Mouse (Mus musculus): ENCODE measurements around the gene Mios. TPM values are rescaled to one million over a fixed set of nuclear protein-coding genes. Genes with fewer than 3 reads are reported as not detected.

Gene Mios
- polyA plus RNA-seq, 1 experiment = 3.8 TPM

DNA sequence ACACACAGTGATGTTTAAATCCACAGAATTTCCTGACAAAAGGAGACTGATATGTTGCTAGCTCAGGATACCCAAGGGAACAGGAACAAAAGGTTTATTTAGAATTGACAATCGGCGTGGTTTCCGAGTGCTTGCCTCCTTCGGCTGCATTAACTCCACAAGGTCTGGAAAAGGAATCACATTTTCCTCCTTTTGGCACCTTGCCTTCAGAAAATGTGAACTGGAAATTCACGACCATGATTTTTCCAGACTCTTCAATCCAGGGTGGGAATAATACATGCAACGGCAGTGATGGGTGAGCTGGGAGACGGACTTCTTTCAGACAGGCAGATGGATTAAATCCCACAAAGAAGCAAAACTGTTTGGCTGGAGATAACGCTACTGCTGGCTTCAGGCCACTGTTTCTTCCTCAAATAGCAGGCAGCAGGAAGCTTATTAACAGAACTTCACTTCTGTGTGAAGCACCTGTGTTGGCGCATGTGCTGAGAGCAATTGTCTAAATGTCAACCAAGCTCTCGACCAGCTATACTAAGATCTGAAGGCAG is 30.6 kb upstream of the Mios start:
- WGBS = 49% methylated on average over 10 of the region's 10 CpGs
- TF ChIP-seq CTCF (conservative IDR thresholded peaks at IDR 0.05; ENCODE audit: insufficient read depth, insufficient read length, low read depth, low read length) = no peak
- TF ChIP-seq POLR2A (IDR thresholded peaks at IDR 0.05; ENCODE audit: low read depth, low read length) = no peak
- DNase-seq = no peak
- no peaks in the 10 kb centered on the region for H3K36me3 ChIP-seq (ENCODE audit: control insufficient read depth, insufficient read depth, low read length)
- no peaks in the 10 kb centered on the region for H3K27me3 ChIP-seq (replicated peaks; ENCODE audit: control insufficient read depth, insufficient read depth, low read length)
- H3K4me1 ChIP-seq (ENCODE audit: control insufficient read depth, insufficient read depth, low read length) = no peaks in the 10 kb centered on the region
- no peak overlapping the region for H3K27ac ChIP-seq (ENCODE audit: insufficient read depth, low read depth, low read length)
- H3K4me3 ChIP-seq (ENCODE audit: insufficient read depth, low read depth, low read length) = no peak overlapping the region

DNA sequence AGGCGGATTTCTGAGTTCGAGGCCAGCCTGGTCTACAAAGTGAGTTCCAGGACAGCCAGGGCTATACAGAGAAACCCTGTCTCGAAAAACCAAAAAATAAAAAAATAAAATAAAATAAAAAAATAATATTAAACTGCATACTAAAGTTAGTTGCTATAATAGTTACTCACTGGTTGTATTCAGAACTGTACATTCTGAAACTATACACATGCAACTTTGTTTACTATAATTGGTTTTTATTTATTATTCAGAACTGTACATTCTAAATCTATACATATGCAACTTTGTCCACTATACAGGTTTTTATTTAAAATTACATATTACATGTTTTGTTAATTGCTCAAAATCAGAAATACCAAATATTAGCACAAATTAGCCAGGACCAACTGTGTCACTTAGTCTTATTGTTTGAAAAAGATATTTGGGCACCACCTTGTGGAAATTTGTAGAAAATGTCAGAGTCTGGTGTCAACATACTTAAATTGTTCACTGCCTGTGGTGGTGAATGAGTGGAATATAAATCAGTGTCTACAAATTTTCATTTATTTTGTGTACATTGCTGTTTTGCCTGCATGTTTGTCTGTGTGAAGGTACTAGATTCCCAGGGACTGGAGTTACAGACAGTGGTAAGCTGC is 20.3 kb upstream of the Mios start:
- no peak overlapping the region for H3K4me3 ChIP-seq (ENCODE audit: insufficient read depth, low read depth, low read length)

DNA sequence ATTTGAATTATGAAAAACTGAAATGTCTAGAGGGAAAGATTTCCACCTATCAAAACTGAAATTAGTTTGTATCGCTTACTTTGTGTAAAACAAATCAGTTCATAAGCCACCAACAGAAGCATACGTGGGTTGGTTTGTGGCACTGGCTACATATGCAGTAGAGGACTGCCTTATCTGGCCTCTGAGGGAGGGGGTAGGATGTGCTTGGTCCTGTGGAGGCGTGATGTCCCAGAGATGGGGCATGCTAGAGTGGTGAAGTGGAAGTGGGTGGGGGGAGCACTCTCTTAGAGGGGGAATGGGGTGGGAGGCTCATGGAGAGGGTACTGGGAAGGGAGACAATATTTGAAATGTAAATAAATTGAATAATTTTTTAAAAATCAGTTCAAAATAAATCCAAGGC is 19.1 kb upstream of the Mios start:
- 84% methylated on average over 3 of the region's 3 CpGs for WGBS
- TF ChIP-seq CTCF (conservative IDR thresholded peaks at IDR 0.05; ENCODE audit: insufficient read depth, insufficient read length, low read depth, low read length) (no peak), POLR2A (IDR thresholded peaks at IDR 0.05; ENCODE audit: low read depth, low read length) (no peak)
- Histone ChIP-seq H3K27me3 (replicated peaks; ENCODE audit: control insufficient read depth, insufficient read depth, low read length) (no peaks in the 10 kb centered on the region), H3K4me1 (ENCODE audit: control insufficient read depth, insufficient read depth, low read length) (no peaks in the 10 kb centered on the region), H3K27ac (ENCODE audit: insufficient read depth, low read depth, low read length) (no peak overlapping the region), H3K4me3 (ENCODE audit: insufficient read depth, low read depth, low read length) (no peak overlapping the region), H3K36me3 (ENCODE audit: control insufficient read depth, insufficient read depth, low read length) (no peaks in the 10 kb centered on the region)
- no peak for DNase-seq

More for the DNA sequence above, 20.3 kb upstream of the Mios start:
- H3K36me3 ChIP-seq (ENCODE audit: control insufficient read depth, insufficient read depth, low read length) = no peaks in the 10 kb centered on the region
- H3K27me3 ChIP-seq (replicated peaks; ENCODE audit: control insufficient read depth, insufficient read depth, low read length) = no peaks in the 10 kb centered on the region
- TF ChIP-seq POLR2A (IDR thresholded peaks at IDR 0.05; ENCODE audit: low read depth, low read length) (no peak), CTCF (conservative IDR thresholded peaks at IDR 0.05; ENCODE audit: insufficient read depth, insufficient read length, low read depth, low read length) (0 out of 2 replicates have a peak, but pooled peaks have one; percentile 1)
- no peak overlapping the region for H3K27ac ChIP-seq (ENCODE audit: insufficient read depth, low read depth, low read length)
- 92% methylated on average over 3 of the region's 3 CpGs for WGBS
- no peaks in the 10 kb centered on the region for H3K4me1 ChIP-seq (ENCODE audit: control insufficient read depth, insufficient read depth, low read length)
- peak; percentile 14 for DNase-seq

DNA sequence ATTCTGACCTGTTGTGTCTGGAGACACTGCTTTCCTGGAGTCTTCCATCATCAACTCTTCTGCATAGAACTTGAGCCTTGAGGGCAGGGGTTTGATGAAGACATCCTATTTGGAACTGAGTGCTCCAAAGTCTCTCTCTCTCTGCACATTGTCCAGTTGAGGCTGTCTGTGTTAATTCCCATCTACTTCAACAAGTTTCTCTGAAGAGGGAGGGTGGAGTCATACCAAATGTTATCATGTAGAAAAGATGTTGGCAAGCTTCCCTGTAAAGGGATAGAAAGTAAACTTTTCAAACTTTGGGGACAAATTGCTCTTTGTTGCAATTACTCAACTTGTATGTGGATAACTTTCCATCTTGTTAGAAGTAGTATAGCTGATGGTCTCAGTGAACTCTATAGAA is 16.5 kb upstream of the Mios start, which contains the start of gene Col28a1:
Col28a1 (minus strand) TSS at position 101 of the 400 bp plus-strand sequence.
- H3K27me3 ChIP-seq (replicated peaks; ENCODE audit: control insufficient read depth, insufficient read depth, low read length) = no peaks in the 10 kb centered on the region
- TF ChIP-seq POLR2A (IDR thresholded peaks at IDR 0.05; ENCODE audit: low read depth, low read length) = no peak
- TF ChIP-seq CTCF (conservative IDR thresholded peaks at IDR 0.05; ENCODE audit: insufficient read depth, insufficient read length, low read depth, low read length) = no peak
- DNase-seq = no peak
- no peaks in the 10 kb centered on the region for H3K4me1 ChIP-seq (ENCODE audit: control insufficient read depth, insufficient read depth, low read length)
- H3K4me3 ChIP-seq (ENCODE audit: insufficient read depth, low read depth, low read length) = no peak within 1 kb of the TSS
- H3K27ac ChIP-seq (ENCODE audit: insufficient read depth, low read depth, low read length) = no peak within 1 kb of the TSS
- no peaks in the 10 kb centered on the region for H3K36me3 ChIP-seq (ENCODE audit: control insufficient read depth, insufficient read depth, low read length)

DNA sequence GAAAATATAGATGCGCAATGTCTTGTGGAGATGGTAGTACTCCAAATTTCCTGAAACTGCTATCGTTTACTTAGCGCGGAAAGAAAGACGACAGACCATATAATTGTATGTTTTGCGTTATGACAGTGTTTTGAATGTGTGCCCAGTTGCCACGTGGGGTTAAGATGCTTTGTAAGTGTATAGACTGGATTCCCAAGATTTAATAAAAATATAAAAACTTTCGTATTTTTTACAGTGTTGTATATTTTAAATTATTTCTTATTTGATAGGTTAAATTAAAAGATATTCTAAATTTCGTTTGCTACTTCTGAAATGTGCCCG is 804 bp downstream of the Mios start:
- Histone ChIP-seq H3K36me3 (ENCODE audit: control insufficient read depth, insufficient read depth, low read length) (peaks cover 1% of the 10 kb centered on the region; the same call in 1 of the 2 replicates), H3K4me3 (ENCODE audit: insufficient read depth, low read depth, low read length) (peak overlapping the region; percentile 87), H3K27ac (ENCODE audit: insufficient read depth, low read depth, low read length) (peak overlapping the region; percentile 53), H3K4me1 (ENCODE audit: control insufficient read depth, insufficient read depth, low read length) (peaks cover 3% of the 10 kb centered on the region; the same call in 1 of the 2 replicates), H3K27me3 (replicated peaks; ENCODE audit: control insufficient read depth, insufficient read depth, low read length) (no peaks in the 10 kb centered on the region)
- TF ChIP-seq CTCF (conservative IDR thresholded peaks at IDR 0.05; ENCODE audit: insufficient read depth, insufficient read length, low read depth, low read length) (no peak), POLR2A (IDR thresholded peaks at IDR 0.05; ENCODE audit: low read depth, low read length) (no peak)
- WGBS = 14% methylated on average over 10 of the region's 10 CpGs
- no peak for DNase-seq

DNA sequence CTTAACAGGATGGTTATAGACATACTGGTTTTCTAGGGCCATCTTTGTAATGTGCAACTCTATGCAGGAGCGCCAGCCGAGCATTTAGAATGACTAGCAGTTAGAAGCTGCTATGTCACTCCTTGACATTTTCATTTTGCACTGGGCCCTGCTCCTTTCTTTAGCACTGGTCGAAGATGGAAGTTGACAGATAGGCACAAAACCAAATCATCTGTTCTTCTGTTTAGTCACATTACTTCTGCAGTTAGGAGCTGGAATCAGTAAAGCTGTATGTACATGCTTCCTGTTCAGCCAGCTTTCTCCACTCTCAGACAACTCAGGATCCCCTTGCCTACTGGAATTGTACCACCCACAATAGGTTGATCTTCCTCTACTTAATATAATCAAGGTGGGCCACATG is 1.6 kb downstream of the Mios start:
- Histone ChIP-seq H3K27ac (ENCODE audit: insufficient read depth, low read depth, low read length) (no peak overlapping the region), H3K4me3 (ENCODE audit: insufficient read depth, low read depth, low read length) (no peak overlapping the region), H3K27me3 (replicated peaks; ENCODE audit: control insufficient read depth, insufficient read depth, low read length) (no peaks in the 10 kb centered on the region), H3K36me3 (ENCODE audit: control insufficient read depth, insufficient read depth, low read length) (peaks cover 1% of the 10 kb centered on the region; the same call in 1 of the 2 replicates), H3K4me1 (ENCODE audit: control insufficient read depth, insufficient read depth, low read length) (peaks cover 3% of the 10 kb centered on the region; the same call in 1 of the 2 replicates)
- TF ChIP-seq CTCF (conservative IDR thresholded peaks at IDR 0.05; ENCODE audit: insufficient read depth, insufficient read length, low read depth, low read length) (no peak), POLR2A (IDR thresholded peaks at IDR 0.05; ENCODE audit: low read depth, low read length) (no peak)
- no peak for DNase-seq
- WGBS = 95% methylated on average over 3 of the region's 3 CpGs

DNA sequence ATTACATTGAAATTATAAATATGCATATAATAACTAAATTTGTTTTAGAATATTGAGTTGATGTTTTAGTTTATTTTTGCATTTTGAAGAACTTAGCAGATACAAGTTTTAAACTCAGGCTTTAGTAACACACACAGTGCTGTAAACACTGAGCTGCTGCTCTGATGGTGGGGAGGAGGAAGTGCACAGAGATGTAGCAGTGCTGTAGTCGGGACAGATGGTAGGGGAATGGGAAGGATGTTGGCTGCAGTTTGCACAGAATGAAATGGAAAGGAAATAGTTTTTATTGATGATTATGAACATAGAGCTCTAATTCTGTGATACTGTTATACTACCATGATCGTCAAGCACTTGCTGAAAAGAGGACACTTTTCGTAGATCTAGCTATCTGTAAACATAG is 18.0 kb downstream of the Mios start:
- no peak for TF ChIP-seq POLR2A (IDR thresholded peaks at IDR 0.05; ENCODE audit: low read depth, low read length)
- TF ChIP-seq CTCF (conservative IDR thresholded peaks at IDR 0.05; ENCODE audit: insufficient read depth, insufficient read length, low read depth, low read length) = no peak
- Histone ChIP-seq H3K4me1 (ENCODE audit: control insufficient read depth, insufficient read depth, low read length) (no peaks in the 10 kb centered on the region), H3K4me3 (ENCODE audit: insufficient read depth, low read depth, low read length) (no peak overlapping the region), H3K36me3 (ENCODE audit: control insufficient read depth, insufficient read depth, low read length) (no peaks in the 10 kb centered on the region; the same call in 1 of the 2 replicates), H3K27me3 (replicated peaks; ENCODE audit: control insufficient read depth, insufficient read depth, low read length) (no peaks in the 10 kb centered on the region), H3K27ac (ENCODE audit: insufficient read depth, low read depth, low read length) (no peak overlapping the region)
- DNase-seq = no peak
- WGBS = 83% methylated on average over 3 of the region's 3 CpGs
